Mouse (Mus musculus) MEL (cell line): Measurements from ENCODE around the gene Adap2. TPM values are rescaled to one million over a fixed set of nuclear protein-coding genes. Genes with fewer than 3 reads are reported as not detected.
"Not testable (repeated sequence)": the region's sequence is repeated elsewhere in the genome, so short reads cannot be mapped to it uniquely, and the experiment has no call there.

Experiments
- DNase-seq: peaks from one replicate; pipeline ENCODE4 v3.0.0; 2011; ENCODE audit warnings: low read depth, low spot score
- H3K27ac ChIP-seq: 2 replicates; pipeline ENCODE4 v1.5.1; 2012; ENCODE audit warnings: low read depth, mild to moderate bottlenecking, control low read depth, low read length, moderate library complexity; ENCODE audit not compliant: control insufficient read depth
- H3K27me3 ChIP-seq, 2 experiments: fragments of 150-350 bp in 1 of 2; sonication (generic) in 1 of 2; 2 replicates each; pipeline ENCODE4 v1.6.1; 2012; ENCODE audit warnings: low read length in 2 of 2, mild to moderate bottlenecking in 2 of 2, improper control_type of control experiment in 1 of 2, moderate library complexity in 1 of 2; ENCODE audit not compliant: insufficient read depth in 2 of 2, control insufficient read depth in 1 of 2
- H3K36me3 ChIP-seq, 2 experiments: 2 replicates each; pipeline ENCODE4 v1.6.1; 2012 to 2014; ENCODE audit warnings: low read length in 2 of 2, improper control_type of control experiment in 1 of 2, inconsistent platforms in 1 of 2, mild to moderate bottlenecking in 1 of 2; ENCODE audit not compliant: insufficient read depth in 2 of 2, control insufficient read depth in 1 of 2
- H3K4me1 ChIP-seq, 2 experiments: fragments of 150-350 bp in 1 of 2; sonication (generic) in 1 of 2; 2 replicates each; pipeline ENCODE4 v1.6.1; 2012; ENCODE audit warnings: low read length in 2 of 2, improper control_type of control experiment in 1 of 2, mild to moderate bottlenecking in 1 of 2; ENCODE audit not compliant: insufficient read depth in 2 of 2, control insufficient read depth in 1 of 2
- H3K4me3 ChIP-seq, 2 experiments: fragments of 150-350 bp in 1 of 2; sonication (generic) in 1 of 2; 2 replicates each; pipeline ENCODE4 v1.5.1; 2012; ENCODE audit warnings: low read depth in 2 of 2, low read length in 2 of 2, mild to moderate bottlenecking in 2 of 2, moderate library complexity in 2 of 2, control low read depth in 1 of 2, improper control_type of control experiment in 1 of 2; ENCODE audit not compliant: control insufficient read depth in 1 of 2, insufficient read depth in 1 of 2
- H3K79me2 ChIP-seq: 2 replicates; pipeline ENCODE4 v1.6.1; 2012; ENCODE audit warnings: mild to moderate bottlenecking, low read length, moderate library complexity; ENCODE audit not compliant: control insufficient read depth, poor library complexity, insufficient read depth
- H3K9ac ChIP-seq: 2 replicates; pipeline ENCODE4 v1.6.1; 2012; ENCODE audit warnings: low read depth, mild to moderate bottlenecking, control low read depth, low read length, moderate library complexity; ENCODE audit not compliant: control insufficient read depth, poor library complexity, severe bottlenecking
- H3K9me3 ChIP-seq: fragments of 150-350 bp; sonication (generic); replicated peaks from 2 replicates; pipeline ENCODE4 v1.6.1; 2012; ENCODE audit warnings: mild to moderate bottlenecking, low read length, improper control_type of control experiment, moderate library complexity; ENCODE audit not compliant: insufficient read depth
- CHD1 ChIP-seq: IDR thresholded peaks from 2 replicates; pipeline ENCODE4 v1.6.1; 2012; ENCODE audit warnings: low read depth, mild to moderate bottlenecking, inconsistent platforms, low read length, improper control_type of control experiment
- CTCF ChIP-seq, 3 experiments: IDR thresholded peaks in 2 of 3; conservative IDR thresholded peaks in 1 of 3; 2 replicates each; pipeline ENCODE4 v1.5.1; 2011 to 2012; ENCODE audit warnings: low read length in 3 of 3, low read depth in 2 of 3, mild to moderate bottlenecking in 2 of 3, improper control_type of control experiment in 1 of 3, inconsistent platforms in 1 of 3, mixed read lengths in 1 of 3, moderate library complexity in 1 of 3; ENCODE audit not compliant: control insufficient read depth in 1 of 3, insufficient read depth in 1 of 3, poor library complexity in 1 of 3, severe bottlenecking in 1 of 3
- GABPA ChIP-seq: IDR thresholded peaks from 2 replicates; pipeline ENCODE4 v1.6.1; 2012; ENCODE audit warnings: low read depth, mild to moderate bottlenecking, inconsistent platforms, low read length, improper control_type of control experiment, moderate library complexity
- MAFK ChIP-seq: IDR thresholded peaks from 2 replicates; pipeline ENCODE4 v1.6.1; 2011; ENCODE audit warnings: low read depth, mild to moderate bottlenecking, low read length, improper control_type of control experiment, borderline replicate concordance
- POLR2A ChIP-seq, 2 experiments: IDR thresholded peaks; 2 replicates each; pipeline ENCODE4 v1.6.1; 2011 to 2012; ENCODE audit warnings: low read length in 2 of 2, mild to moderate bottlenecking in 2 of 2, control low read depth in 1 of 2, improper control_type of control experiment in 1 of 2, low read depth in 1 of 2, moderate library complexity in 1 of 2; ENCODE audit not compliant: control insufficient read depth in 1 of 2, insufficient read depth in 1 of 2, poor library complexity in 1 of 2
- POLR2AphosphoS5 ChIP-seq: IDR thresholded peaks from 2 replicates; pipeline ENCODE4 v1.6.1; 2012; ENCODE audit warnings: low read depth, borderline replicate concordance, mild to moderate bottlenecking, inconsistent platforms, low read length, moderate library complexity, mixed read lengths
- SMC3 ChIP-seq: IDR thresholded peaks from 2 replicates; pipeline ENCODE4 v1.6.1; 2011; ENCODE audit warnings: low read depth, low read length, improper control_type of control experiment
- ZMIZ1 ChIP-seq: IDR thresholded peaks from 2 replicates; pipeline ENCODE4 v1.6.1; 2012; ENCODE audit warnings: low read depth, mild to moderate bottlenecking, inconsistent platforms, low read length, improper control_type of control experiment, moderate library complexity
- ZNF384 ChIP-seq: IDR thresholded peaks from 2 replicates; pipeline ENCODE4 v1.6.1; 2012; ENCODE audit warnings: low read depth, mild to moderate bottlenecking, inconsistent platforms, low read length, improper control_type of control experiment
- polyA plus RNA-seq, 2 experiments: library from polyadenylated mRNA; stranded (reverse) in 1 of 2; unstranded in 1 of 2; fragments of >175 nt in 1 of 2; fragments of >200 nt in 1 of 2; gene quantifications; 2 replicates each; pipeline versions ENCODE4 v1.2.1 to v1.2.4; 2012; ENCODE audit warnings: low replicate concordance in 2 of 2, low read depth in 1 of 2; ENCODE audit not compliant: insufficient read length in 2 of 2, insufficient read depth in 1 of 2, missing spikeins in 1 of 2
- total RNA-seq: library from RNA; depleted of rRNA; stranded (reverse); fragments of 300-350 nt; gene quantifications from 2 replicates; pipeline ENCODE4 v1.2.3, GENCODE M21; 2012

Adap2 gene
- total and polyA plus RNA-seq, 3 experiments, result not detected

DNA sequence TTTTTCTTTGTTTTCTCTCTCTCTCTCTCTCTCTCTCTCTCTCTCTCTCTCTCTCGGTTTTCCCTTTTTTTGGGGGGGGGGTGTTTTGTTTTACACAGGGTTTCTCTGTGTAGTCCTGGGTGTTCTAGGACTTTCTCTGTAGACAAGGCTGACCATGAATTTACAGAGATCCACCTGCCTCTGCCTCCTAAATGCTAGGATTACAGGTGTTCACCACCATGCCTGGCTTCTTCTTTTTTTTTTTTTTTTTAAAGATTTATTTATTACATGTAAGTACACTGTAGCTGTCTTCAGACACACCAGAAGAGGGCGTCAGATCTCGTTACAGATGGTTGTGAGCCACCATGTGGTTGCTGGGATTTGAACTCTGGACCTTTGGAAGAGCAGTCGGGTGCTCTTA is 4.9 kb upstream of the Adap2 start:
- H3K9me3 ChIP-seq, DNase-seq: not testable (repeated sequence)
- H3K36me3 ChIP-seq, result peaks cover 0 to 11% of the 10 kb centered on the region in 2 experiments; a peak in 1 of 4 replicates
- peak; percentile 53 for TF ChIP-seq ZNF384
- TF ChIP-seq, all 39 proteins: peak for 1; not testable (repeated sequence) for 38
- H3K27me3 ChIP-seq, H3K27ac ChIP-seq, H3K9ac ChIP-seq, H3K4me3 ChIP-seq, H3K79me2 ChIP-seq: not testable (repeated sequence)
- peaks cover 7 to 24% of the 10 kb centered on the region in 2 experiments; a peak in 3 of 4 replicates for H3K4me1 ChIP-seq

DNA sequence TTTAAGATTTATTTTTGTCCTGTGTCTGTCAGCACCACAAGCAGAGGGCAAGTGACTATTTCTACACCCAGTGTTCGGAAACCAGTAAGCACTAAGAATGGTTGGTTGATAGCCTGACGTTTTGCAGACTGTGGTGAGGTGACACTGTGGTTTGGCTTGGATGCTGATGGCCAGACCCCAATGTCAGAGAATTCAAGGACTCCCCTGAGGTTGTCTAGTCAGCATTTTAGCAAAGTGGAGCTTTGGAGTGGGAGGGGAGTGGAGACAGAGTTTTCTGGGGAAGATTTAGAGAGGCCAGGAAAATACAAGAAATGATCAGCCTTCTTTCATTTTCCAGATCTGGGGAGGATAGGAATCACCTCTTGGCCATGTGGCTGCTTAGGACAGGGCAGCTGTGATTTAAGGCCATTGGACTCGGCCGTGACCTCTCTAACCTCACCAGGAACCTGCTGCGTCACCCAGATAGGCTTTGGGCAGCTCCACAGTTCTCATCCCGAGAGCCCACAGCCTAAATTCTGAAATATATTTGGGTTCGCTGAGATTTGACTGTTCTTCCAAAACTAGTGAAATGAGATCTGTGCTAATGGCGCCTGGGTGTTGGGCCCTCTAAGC is 4.4 kb upstream of the Adap2 start:
- Histone ChIP-seq H3K27me3 (no peaks in the 10 kb centered on the region), H3K9ac (no peak overlapping the region), H3K79me2 (no peaks in the 10 kb centered on the region), H3K4me1 (peaks cover 7 to 21% of the 10 kb centered on the region in 2 experiments; a peak in 3 of 4 replicates), H3K9me3 (no peaks in the 10 kb centered on the region), H3K4me3 (no peak overlapping the region), H3K36me3 (peaks cover 0 to 11% of the 10 kb centered on the region in 2 experiments; a peak in 1 of 4 replicates), H3K27ac (no peak overlapping the region)
- TF ChIP-seq POLR2AphosphoS5 (no peak), CTCF (IDR thresholded peaks at IDR 0.05 in 2 of 3, conservative IDR thresholded peaks at IDR 0.05 in 1 of 3; ENCODE audit: control insufficient read depth in 1 of 3, insufficient read depth in 1 of 3, low read depth in 2 of 3, low read length in 3 of 3, poor library complexity in 1 of 3, severe bottlenecking in 1 of 3) (no peak), GABPA (no peak), ZMIZ1 (no peak), CHD1 (no peak), SMC3 (no peak), POLR2A (IDR thresholded peaks at IDR 0.05; ENCODE audit: control insufficient read depth in 1 of 2, insufficient read depth in 1 of 2, low read depth in 1 of 2, low read length in 2 of 2, poor library complexity in 1 of 2) (no peak)
- DNase-seq, result no peak

- Histone ChIP-seq H3K79me2 (no peaks in the 10 kb centered on the region), H3K27ac (no peak overlapping the region), H3K4me3 (no peak overlapping the region)
- DNase-seq, result peak; percentile 74
- peak; percentile 86 for TF ChIP-seq ZNF384
- TF ChIP-seq SMC3, result no peak
- TF ChIP-seq MAFK, result no peak
- TF ChIP-seq, all 39 proteins: peak for 1
- Histone ChIP-seq H3K36me3 (peaks cover 0 to 7% of the 10 kb centered on the region in 2 experiments; a peak in 1 of 4 replicates), H3K4me1 (peaks cover 5 to 15% of the 10 kb centered on the region in 2 experiments; a peak in 3 of 4 replicates), H3K9ac (no peak overlapping the region), H3K9me3 (no peaks in the 10 kb centered on the region), H3K27me3 (no peaks in the 10 kb centered on the region)
Observed at GRCm38 (mm10) chr11:80150566-80150965, 3.3 kb upstream of the Adap2 start.
